Mouse (Mus musculus) spleen, adult 12 weeks (tissue): Measurements from ENCODE around the gene Chd1l.
A peak's percentile ranks its signal among the peaks of the same experiment; 100 is the strongest.

Experiments used
- DNase-seq: peaks from one replicate; pipeline ENCODE4 v3.0.0; 2022; ENCODE audit warnings: low spot score

Gene Chd1l

GRCm38 (mm10) chr3:97617091-97617825, 7.3 kb upstream of the Chd1l start:
- no peak for DNase-seq

GRCm38 (mm10) chr3:97615933-97616332, 5.9 kb upstream of the Chd1l start:
- DNase-seq = no peak

- no peak for DNase-seq
Measured at GRCm38 (mm10) chr3:97615154-97615553, 5.2 kb upstream of the Chd1l start.

- no peak for DNase-seq
Measured at GRCm38 (mm10) chr3:97611021-97611420, 1.0 kb upstream of the Chd1l start.

DNA sequence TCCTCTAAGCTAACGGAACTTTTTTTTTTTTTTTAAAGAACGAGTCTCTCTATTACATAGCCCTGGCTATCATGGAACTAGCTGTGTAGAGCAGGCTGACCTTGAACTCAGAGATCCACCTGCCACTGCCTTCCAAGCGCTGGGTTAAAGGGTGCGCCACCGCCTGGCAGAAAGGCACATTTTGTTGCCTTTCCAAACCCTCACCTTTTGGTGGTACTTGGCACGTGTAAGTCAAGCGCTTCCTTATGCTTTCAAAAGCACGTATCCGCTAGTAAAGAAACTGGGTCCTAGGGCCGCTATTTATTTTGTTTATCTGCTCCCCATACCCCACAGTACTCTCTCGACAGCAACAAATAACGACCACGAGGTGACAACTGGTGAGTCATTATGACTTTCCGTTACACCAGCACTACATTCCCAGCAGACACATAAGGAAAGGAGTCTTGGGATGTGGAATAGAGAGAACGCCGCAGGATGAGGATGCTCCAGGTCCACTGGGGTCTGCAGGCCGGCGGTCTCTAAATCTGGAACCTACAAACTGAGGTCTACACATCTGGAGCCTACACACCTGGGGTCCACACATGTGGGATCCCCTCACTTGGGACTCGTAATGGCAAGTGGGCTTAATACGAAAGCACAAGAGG, 680 bp downstream of the Chd1l start:
- DNase-seq = peak; percentile 61

DNA sequence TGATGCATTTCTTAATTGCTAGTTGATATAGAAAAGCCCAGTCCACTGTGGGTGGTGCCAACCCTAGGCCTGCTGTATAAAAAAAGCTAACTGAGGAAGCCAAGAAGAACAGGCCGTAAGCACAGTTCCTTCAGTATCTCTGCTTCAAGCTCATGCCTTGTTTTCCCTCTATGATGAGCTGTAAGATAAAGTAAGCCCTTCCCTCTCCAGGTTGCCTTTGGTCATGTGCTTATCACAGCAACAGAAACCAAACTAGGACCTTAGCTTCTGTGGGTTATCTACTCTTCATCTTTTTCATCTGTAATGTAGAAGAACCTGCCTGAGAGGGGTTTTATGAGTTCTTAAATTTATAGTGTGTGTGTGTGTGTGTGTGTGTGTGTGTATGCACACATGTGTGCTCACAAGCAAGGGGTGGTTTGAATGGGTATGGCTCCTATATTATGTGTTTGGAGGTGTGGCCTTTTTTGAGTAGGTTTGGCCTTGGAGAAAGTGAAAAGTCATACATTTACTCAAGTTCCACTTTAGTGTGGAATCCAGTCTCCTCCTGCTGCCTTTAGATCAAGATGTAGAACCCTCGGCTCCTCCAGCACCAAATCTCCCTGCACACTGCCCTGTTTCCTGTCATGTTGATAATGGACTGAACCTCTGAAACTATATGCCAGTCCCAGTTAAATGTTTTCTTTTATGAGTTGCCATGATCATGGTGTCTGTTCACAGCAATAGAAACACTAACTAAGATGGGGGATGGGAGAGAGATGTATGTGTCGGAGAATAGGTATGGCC, 9.8 kb downstream of the Chd1l start:
- DNase-seq = no peak

GRCm38 (mm10) chr3:97596796-97597195, 13.2 kb downstream of the Chd1l start:
- no peak for DNase-seq

DNA sequence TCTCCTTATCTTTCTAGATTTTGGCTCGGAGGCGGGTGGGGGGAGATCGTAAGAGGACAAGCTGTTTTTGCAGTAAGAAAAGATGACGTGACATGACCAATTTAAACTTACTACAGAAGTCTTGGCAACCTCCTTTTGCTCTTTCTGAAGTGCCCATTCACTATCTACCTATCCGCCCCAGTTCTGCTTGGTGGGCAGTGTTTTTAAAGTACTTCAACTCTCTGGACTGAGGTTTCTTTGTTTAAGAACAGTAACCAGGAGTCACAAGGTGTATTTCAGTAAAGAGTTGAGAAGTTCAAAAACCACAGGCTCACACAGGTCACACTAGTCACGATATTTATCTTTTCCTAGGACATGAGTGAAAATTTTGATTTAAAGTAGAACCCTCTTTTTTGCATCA, 14.9 kb downstream of the Chd1l start:
- no peak for DNase-seq

- no peak for DNase-seq
Measured at GRCm38 (mm10) chr3:97594140-97594539, 15.9 kb downstream of the Chd1l start.

DNA sequence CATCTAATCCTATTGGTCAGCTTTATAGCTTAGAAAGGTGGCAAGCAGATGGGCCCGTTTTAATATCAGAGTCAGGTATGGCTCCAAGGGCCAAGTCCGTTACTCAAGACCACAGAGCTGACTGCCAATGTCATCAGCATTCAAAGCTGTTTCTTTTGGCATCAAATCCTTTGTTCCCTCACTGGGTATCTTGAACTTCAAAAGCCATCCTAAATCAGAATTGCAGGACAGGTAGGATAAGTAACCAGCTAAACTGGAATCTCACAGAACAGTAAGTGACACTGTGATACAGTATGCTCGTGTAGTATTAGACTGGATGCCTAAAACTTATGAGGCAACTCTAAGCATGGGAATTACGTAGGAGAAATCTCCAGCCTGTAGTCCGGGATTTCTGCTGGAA, 16.9 kb downstream of the Chd1l start:
- DNase-seq = no peak

GRCm38 (mm10) chr3:97590699-97591098, 19.3 kb downstream of the Chd1l start:
- DNase-seq = no peak

GRCm38 (mm10) chr3:97587656-97588055, 22.3 kb downstream of the Chd1l start:
- no peak for DNase-seq

GRCm38 (mm10) chr3:97585383-97586160, 24.4 kb downstream of the Chd1l start:
- DNase-seq = peak; percentile 27

GRCm38 (mm10) chr3:97573807-97574206, 36.2 kb downstream of the Chd1l start:
- DNase-seq = no peak

DNA sequence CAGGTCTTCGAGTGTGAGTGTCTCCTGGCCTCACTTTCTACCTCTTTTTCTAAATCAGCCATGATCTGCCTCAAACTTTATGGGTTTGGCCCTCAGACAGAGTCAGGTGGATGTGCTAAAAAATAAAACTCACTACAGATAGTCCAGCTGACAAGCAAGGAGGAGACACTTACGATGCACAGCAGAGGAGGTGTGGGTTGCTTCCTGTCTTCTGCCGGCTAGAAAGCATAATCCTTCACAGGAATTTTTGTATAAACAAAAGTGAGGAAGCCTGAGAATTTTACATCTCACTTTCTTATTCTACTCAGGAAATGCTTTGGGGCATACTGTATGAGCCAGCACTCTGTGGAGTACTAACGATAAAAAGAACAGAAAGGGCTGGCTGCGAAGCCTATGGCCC, 45.4 kb downstream of the Chd1l start:
- DNase-seq = no peak

GRCm38 (mm10) chr3:97558554-97558953, 51.4 kb downstream of the Chd1l start:
- no peak for DNase-seq

DNA sequence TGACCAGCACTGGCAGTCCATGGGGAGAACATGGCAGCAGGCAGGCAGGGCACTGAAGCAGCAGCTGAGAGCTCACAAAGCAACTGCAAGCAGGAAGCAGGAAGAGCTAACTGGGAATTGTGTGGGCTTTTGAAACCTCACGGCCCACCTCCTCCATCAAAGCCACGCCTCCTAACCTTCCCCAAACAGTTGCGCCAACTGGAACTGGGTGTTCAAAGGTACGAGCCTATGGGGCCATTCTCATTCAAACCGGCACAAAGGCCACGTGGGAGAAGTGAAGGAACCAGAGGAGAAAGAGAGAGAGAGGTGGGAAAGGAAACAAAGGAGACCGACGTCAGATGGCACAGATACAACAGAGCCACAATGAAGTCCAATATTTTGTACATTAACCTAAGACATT, 63.8 kb downstream of the Chd1l start:
- DNase-seq = no peak

- no peak for DNase-seq
Measured at GRCm38 (mm10) chr3:97540171-97540570, 69.8 kb downstream of the Chd1l start.

- DNase-seq = no peak
Measured at GRCm38 (mm10) chr3:97538634-97539033, 71.4 kb downstream of the Chd1l start.

DNA sequence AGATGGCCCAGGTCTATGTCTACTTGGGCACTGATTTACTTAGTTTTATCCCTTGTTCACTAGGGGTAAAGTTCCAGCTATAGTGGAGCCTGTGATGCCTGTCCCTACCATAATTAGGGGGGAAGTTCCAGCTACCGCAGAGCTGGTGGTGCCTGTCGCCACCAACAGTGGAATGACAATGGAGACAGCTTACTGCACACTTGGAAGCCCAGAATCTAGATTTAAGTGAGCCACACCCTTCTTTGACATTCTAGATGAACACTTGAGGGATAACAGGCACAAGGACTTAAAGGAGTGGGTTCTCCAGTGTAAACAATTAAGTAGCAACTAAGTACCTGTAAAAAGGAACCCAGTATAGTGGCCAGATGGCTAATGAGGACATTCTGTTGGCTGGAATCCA, 73.0 kb downstream of the Chd1l start:
- no peak for DNase-seq

DNA sequence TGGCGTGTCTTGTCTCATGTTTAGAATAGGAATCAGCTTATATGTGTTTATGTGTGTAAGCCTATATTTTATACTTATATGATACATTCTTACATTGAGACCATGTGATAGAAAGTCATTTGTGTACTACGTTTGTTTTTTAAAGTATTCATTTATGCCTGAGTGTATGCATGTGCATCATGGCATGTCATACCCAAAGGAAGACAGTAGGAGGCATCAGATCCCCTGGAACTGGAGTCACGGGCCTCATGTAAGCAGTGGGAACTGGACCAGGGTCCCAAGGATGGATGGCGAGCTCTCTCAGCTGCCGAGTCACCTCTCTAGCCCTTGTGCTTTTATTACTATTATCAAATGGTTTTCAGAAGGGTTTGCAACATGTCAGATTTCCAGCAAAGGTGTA, 74.3 kb downstream of the Chd1l start:
- no peak for DNase-seq

DNA sequence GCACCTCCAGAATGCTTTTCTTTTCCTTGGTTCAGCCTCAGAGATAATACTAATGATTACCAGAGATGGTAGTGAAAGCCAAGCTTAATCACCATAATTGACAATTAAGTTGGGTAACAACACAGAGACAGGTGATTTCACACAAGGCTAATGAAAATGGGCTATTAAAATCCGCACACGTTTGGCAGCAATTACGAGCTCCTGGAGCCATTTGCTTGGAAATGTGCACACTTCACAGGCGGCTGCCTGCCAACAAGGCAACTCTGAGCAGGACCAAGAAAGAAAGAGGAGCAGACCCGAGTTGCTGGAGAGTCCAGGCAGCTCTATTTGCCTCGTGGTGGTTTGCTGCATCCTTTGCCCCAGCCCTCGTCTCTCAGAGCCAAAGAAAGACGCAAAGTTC, 84.5 kb downstream of the Chd1l start:
- no peak for DNase-seq
